Mouse (Mus musculus) lung, embryonic 14.5 days (tissue): Measurements from ENCODE around the gene Fut8. TPM values are rescaled to one million over a fixed set of nuclear protein-coding genes. Genes with fewer than 3 reads are reported as not detected.
"Not testable (repeated sequence)": the region's sequence is repeated elsewhere in the genome, so short reads cannot be mapped to it uniquely, and the experiment has no call there.

Experiments
- ATAC-seq: fragments of 200-750 bp; cut with Nextera tagmentation; 2 replicates; pipeline ENCODE4 v1.8.0; 2017; ENCODE audit warnings: mild to moderate bottlenecking, moderate TSS enrichment, moderate library complexity; ENCODE audit not compliant: insufficient read depth
- DNase-seq: peaks from one replicate; pipeline ENCODE4 v3.0.0-alpha.2; 2015
- H3K27ac ChIP-seq: fragments of 300-500 bp; sonication (generic); 2 replicates; pipeline ENCODE4 v1.5.1; 2014; ENCODE audit warnings: low read depth, mild to moderate bottlenecking, moderate library complexity
- H3K27me3 ChIP-seq: fragments of 300-500 bp; sonication (generic); 2 replicates; pipeline ENCODE4 v1.6.1; 2014; ENCODE audit warnings: low read length, control low read depth; ENCODE audit not compliant: insufficient read depth
- H3K36me3 ChIP-seq: fragments of 300-500 bp; sonication (generic); 2 replicates; pipeline ENCODE4 v1.6.1; 2014; ENCODE audit warnings: control low read depth; ENCODE audit not compliant: insufficient read depth
- H3K4me1 ChIP-seq: fragments of 300-500 bp; sonication (generic); 2 replicates; pipeline ENCODE4 v1.6.1; 2014; ENCODE audit warnings: antibody characterized with exemption, control low read depth; ENCODE audit not compliant: insufficient read depth
- H3K4me2 ChIP-seq: fragments of 300-500 bp; sonication (generic); 2 replicates; pipeline ENCODE4 v1.6.1; 2014; ENCODE audit warnings: mild to moderate bottlenecking
- H3K4me3 ChIP-seq: fragments of 300-500 bp; sonication (generic); 2 replicates; pipeline ENCODE4 v1.5.1; 2014; ENCODE audit warnings: low read depth, low read length
- H3K9ac ChIP-seq: fragments of 300-500 bp; sonication (generic); 2 replicates; pipeline ENCODE4 v1.6.1; 2014
- H3K9me3 ChIP-seq: fragments of 300-500 bp; sonication (generic); 2 replicates; pipeline ENCODE4 v1.6.1; 2016; ENCODE audit warnings: low read depth, low read length, control low read depth
- CTCF ChIP-seq: IDR thresholded peaks from 2 replicates; pipeline ENCODE4 v1.5.1; 2016; ENCODE audit warnings: antibody characterized with exemption, low read depth
- WGBS: fragments of 180-500 bp; shearing (Covaris S2); extraction: QIAGEN DNeasy Blood & Tissue Kit; methylation state at CpG from one replicate; pipeline ENCODE4 v1.1.7; 2014; 5-methylcytosine and 5-hydroxymethylcytosine counted together
- polyA plus RNA-seq: library from polyadenylated mRNA; unstranded; fragments of >200 nt; fragmentation: Nextera tagmentation; extraction: Ambion mirVana; gene quantifications from 2 replicates; pipeline ENCODE4 v1.2.1, GENCODE M21; 2014

Fut8 gene
- polyA plus RNA-seq, 1 experiment from 2014 or later = 29.4 TPM

DNA sequence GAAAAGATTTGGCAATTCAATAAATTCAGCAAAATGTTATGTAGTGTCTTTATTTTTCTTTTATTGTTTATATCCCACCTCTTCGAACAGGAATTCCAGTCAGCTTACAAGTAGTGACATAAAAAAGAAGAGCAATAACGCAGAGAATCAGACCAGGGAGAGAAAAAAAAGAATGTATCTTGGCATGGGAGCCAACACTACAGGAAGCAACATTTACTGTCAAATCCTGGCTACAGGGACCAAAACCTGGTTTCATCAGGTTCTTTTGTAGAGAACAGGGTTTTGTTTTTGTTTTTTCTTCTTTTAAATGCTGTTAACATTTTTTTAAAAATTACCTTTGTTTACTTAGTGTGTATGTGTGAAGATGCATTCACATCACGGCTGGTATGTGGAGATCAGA is 273.7 kb downstream of the Fut8 start:
- ATAC-seq (no peak), DNase-seq (no peak)
- no peaks in the 10 kb centered on the region for H3K27me3 ChIP-seq
- no peak for TF ChIP-seq CTCF
- H3K4me1 ChIP-seq = no peaks in the 10 kb centered on the region
- H3K9me3 ChIP-seq = no peaks in the 10 kb centered on the region
- H3K27ac ChIP-seq = no peak overlapping the region
- H3K9ac ChIP-seq = no peak overlapping the region
- 49% methylated on average over 3 of the region's 3 CpGs for WGBS
- no peaks in the 10 kb centered on the region for H3K36me3 ChIP-seq
- no peak overlapping the region for H3K4me2 ChIP-seq
- no peak overlapping the region for H3K4me3 ChIP-seq

GRCm38 (mm10) chr12:77516805-77517204 is 278.9 kb downstream of the Fut8 start:
- no peak overlapping the region for H3K4me2 ChIP-seq
- no peaks in the 10 kb centered on the region for H3K27me3 ChIP-seq
- H3K4me3 ChIP-seq = no peak overlapping the region
- no peak for TF ChIP-seq CTCF
- no peaks in the 10 kb centered on the region for H3K9me3 ChIP-seq
- no peak overlapping the region for H3K9ac ChIP-seq
- DNase-seq (no peak), ATAC-seq (no peak)
- H3K27ac ChIP-seq = no peak overlapping the region
- 83% methylated on average over 6 of the region's 6 CpGs for WGBS
- H3K4me1 ChIP-seq = no peaks in the 10 kb centered on the region
- no peaks in the 10 kb centered on the region for H3K36me3 ChIP-seq

GRCm38 (mm10) chr12:77517691-77518090 is 279.8 kb downstream of the Fut8 start:
- TF ChIP-seq CTCF = no peak
- Histone ChIP-seq H3K4me1 (no peaks in the 10 kb centered on the region), H3K27me3 (no peaks in the 10 kb centered on the region), H3K27ac (no peak overlapping the region), H3K9me3 (no peaks in the 10 kb centered on the region), H3K4me2 (no peak overlapping the region), H3K36me3 (no peaks in the 10 kb centered on the region), H3K9ac (no peak overlapping the region), H3K4me3 (no peak overlapping the region)
- DNase-seq (no peak), ATAC-seq (no peak)
- WGBS = 89% methylated on average over 12 of the region's 12 CpGs

- no peak for TF ChIP-seq CTCF
- Histone ChIP-seq H3K36me3 (no peaks in the 10 kb centered on the region), H3K4me2 (no peak overlapping the region), H3K4me1 (no peaks in the 10 kb centered on the region), H3K9me3 (no peaks in the 10 kb centered on the region), H3K9ac (no peak overlapping the region), H3K4me3 (no peak overlapping the region), H3K27me3 (no peaks in the 10 kb centered on the region), H3K27ac (peak overlapping the region; percentile 70)
- peak; percentile 61 for DNase-seq
- peak; percentile 92 for ATAC-seq
- WGBS = 47% methylated on average over 6 of the region's 6 CpGs
Measured at GRCm38 (mm10) chr12:77519534-77520102, 281.7 kb downstream of the Fut8 start.

DNA sequence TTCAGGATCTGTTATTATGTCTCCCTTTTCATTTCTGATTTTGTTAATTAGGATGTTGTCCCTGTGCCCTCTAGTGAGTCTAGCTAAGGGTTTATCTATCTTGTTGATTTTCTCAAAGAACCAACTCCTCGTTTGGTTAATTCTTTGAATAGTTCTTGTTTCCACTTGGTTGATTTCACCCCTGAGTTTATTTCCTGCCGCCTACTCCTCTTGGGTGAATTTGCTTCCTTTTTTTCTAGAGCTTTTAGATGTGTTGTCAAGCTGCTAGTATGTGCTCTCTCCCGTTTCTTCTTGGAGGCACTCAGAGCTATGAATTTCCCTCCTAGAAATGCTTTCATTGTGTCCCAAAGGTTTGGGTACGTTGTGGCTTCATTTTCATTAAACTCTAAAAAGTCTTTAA is 286.1 kb downstream of the Fut8 start:
- not testable (repeated sequence) for ATAC-seq, H3K4me1 ChIP-seq, H3K9ac ChIP-seq, H3K36me3 ChIP-seq, H3K4me2 ChIP-seq, DNase-seq, H3K4me3 ChIP-seq, H3K9me3 ChIP-seq, H3K27ac ChIP-seq, H3K27me3 ChIP-seq
- 84% methylated on average over 3 of the region's 4 CpGs for WGBS
